Mouse (Mus musculus) testis, adult 2 months (tissue): ENCODE results near the gene Tmem30b.

ENCODE experiments used
- CTCF ChIP-seq: fragments of 200-500 bp; IDR thresholded peaks from 2 replicates; pipeline ENCODE4 v1.5.1; 2012; ENCODE audit warnings: low read depth, mild to moderate bottlenecking, inconsistent platforms, low read length, moderate library complexity; ENCODE audit not compliant: control insufficient read depth, insufficient read depth, insufficient replicate concordance
- POLR2A ChIP-seq: fragments of 200-500 bp; IDR thresholded peaks from 2 replicates; pipeline ENCODE4 v1.6.1; 2012; ENCODE audit warnings: low read depth, mild to moderate bottlenecking, inconsistent platforms, low read length, moderate library complexity; ENCODE audit not compliant: control insufficient read depth

- TF ChIP-seq CTCF: no peak
- no peak for TF ChIP-seq POLR2A
Measured at GRCm38 (mm10) chr12:73595226-73595625, 49.0 kb upstream of the Tmem30b start.
